Mouse (Mus musculus) lung, adult 2 months (tissue): Measurements from ENCODE around the gene Slc2a9. TPM values are rescaled to one million over a fixed set of nuclear protein-coding genes. Genes with fewer than 3 reads are reported as not detected.
A peak's percentile ranks its signal among the peaks of the same experiment; 100 is the strongest.
"Not testable (repeated sequence)": the region's sequence is repeated elsewhere in the genome, so short reads cannot be mapped to it uniquely, and the experiment has no call there.

Experiments
- DNase-seq: peaks from one replicate; pipeline ENCODE4 v3.0.0; 2022
- H3K4me1 ChIP-seq: fragments of 200-500 bp; 2 replicates; pipeline ENCODE4 v1.6.1; 2011; ENCODE audit warnings: low read length; ENCODE audit not compliant: control insufficient read depth, insufficient read depth
- H3K4me3 ChIP-seq: fragments of 200-500 bp; replicated peaks from 2 replicates; pipeline ENCODE3; 2011; ENCODE audit warnings: low read depth, mild to moderate bottlenecking, control low read depth, low read length; ENCODE audit errors: extremely low read depth
- CTCF ChIP-seq: fragments of 200-500 bp; IDR thresholded peaks from 2 replicates; pipeline ENCODE4 v1.5.1; 2011; ENCODE audit warnings: mild to moderate bottlenecking, low read length, control low read depth; ENCODE audit not compliant: insufficient read depth
- POLR2A ChIP-seq: fragments of 200-500 bp; IDR thresholded peaks from 2 replicates; pipeline ENCODE4 v1.6.1; 2011; ENCODE audit warnings: low read depth, mild to moderate bottlenecking, control low read depth, low read length, borderline replicate concordance; ENCODE audit errors: extremely low read depth
- WGBS: fragments of 180-500 bp; shearing (Covaris S2); methylation state at CpG from one replicate; pipeline ENCODE4 v1.1.7; 2018; 5-methylcytosine and 5-hydroxymethylcytosine counted together
- polyA plus RNA-seq: library from polyadenylated mRNA; depleted of rRNA; stranded (reverse); fragments of >200 nt; gene quantifications from 2 replicates; pipeline ENCODE4 v1.2.3, GENCODE M21; 2012

The Slc2a9 gene
- polyA plus RNA-seq, 1 experiment: 5.0 TPM

- no peak for DNase-seq
- Histone ChIP-seq H3K4me1 (no peaks in the 10 kb centered on the region), H3K4me3 (no peak overlapping the region)
- TF ChIP-seq CTCF: no peak
- TF ChIP-seq POLR2A: no peak
- 65% methylated on average over 20 of the region's 20 CpGs for WGBS
Observed at GRCm38 (mm10) chr5:38488673-38489615, 14.0 kb downstream of the Slc2a9 start.

GRCm38 (mm10) chr5:38488026-38488425 lies 14.9 kb downstream of the Slc2a9 start:
- no peak for TF ChIP-seq CTCF
- no peak for TF ChIP-seq POLR2A
- 47% methylated on average over 6 of the region's 6 CpGs for WGBS
- Histone ChIP-seq H3K4me3 (no peak overlapping the region), H3K4me1 (no peaks in the 10 kb centered on the region)
- DNase-seq: no peak

GRCm38 (mm10) chr5:38487247-38487646 lies 15.7 kb downstream of the Slc2a9 start:
- Histone ChIP-seq H3K4me3 (no peak overlapping the region), H3K4me1 (no peaks in the 10 kb centered on the region)
- DNase-seq: no peak
- no peak for TF ChIP-seq CTCF
- TF ChIP-seq POLR2A: no peak
- WGBS: 78% methylated on average over 4 of the region's 4 CpGs

GRCm38 (mm10) chr5:38485946-38486345 lies 17.0 kb downstream of the Slc2a9 start:
- Histone ChIP-seq H3K4me3 (no peak overlapping the region), H3K4me1 (no peaks in the 10 kb centered on the region)
- DNase-seq: no peak
- 77% methylated on average over 4 of the region's 4 CpGs for WGBS
- TF ChIP-seq CTCF (no peak), POLR2A (no peak)

DNA sequence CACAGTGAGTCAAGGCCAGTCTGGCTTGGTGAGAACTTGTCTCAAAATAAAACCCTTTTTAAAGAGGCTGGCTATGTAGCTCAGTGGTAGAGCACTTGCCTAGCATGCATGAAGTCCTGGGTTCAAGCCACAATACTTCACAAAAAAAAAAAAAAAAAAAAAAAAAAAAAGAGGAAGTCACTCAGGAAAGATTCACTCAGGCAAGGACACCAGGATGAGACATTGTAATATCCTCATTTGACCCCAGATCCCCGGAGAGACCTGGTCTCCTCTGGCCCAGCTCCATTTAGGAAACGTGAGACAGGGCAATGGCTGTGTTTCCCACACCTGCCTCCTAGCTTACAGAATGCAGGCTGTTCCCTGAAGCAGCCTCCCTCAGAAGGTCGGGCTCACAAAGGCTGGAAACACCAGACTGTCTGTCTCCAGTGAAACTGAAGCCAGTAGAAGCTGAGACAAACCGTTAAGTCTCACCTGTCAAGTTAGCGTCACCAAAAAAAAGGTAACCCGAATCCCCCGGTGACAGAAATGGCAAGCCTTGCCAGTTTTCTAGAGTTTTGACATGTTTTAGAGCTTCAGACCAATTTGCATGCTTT lies 19.3 kb downstream of the Slc2a9 start:
- Histone ChIP-seq H3K4me3 (no peak overlapping the region), H3K4me1 (peaks cover 3% of the 10 kb centered on the region; the same call in 1 of the 2 replicates)
- no peak for DNase-seq
- 55% methylated on average over 7 of the region's 7 CpGs for WGBS
- TF ChIP-seq POLR2A: no peak
- TF ChIP-seq CTCF: no peak

DNA sequence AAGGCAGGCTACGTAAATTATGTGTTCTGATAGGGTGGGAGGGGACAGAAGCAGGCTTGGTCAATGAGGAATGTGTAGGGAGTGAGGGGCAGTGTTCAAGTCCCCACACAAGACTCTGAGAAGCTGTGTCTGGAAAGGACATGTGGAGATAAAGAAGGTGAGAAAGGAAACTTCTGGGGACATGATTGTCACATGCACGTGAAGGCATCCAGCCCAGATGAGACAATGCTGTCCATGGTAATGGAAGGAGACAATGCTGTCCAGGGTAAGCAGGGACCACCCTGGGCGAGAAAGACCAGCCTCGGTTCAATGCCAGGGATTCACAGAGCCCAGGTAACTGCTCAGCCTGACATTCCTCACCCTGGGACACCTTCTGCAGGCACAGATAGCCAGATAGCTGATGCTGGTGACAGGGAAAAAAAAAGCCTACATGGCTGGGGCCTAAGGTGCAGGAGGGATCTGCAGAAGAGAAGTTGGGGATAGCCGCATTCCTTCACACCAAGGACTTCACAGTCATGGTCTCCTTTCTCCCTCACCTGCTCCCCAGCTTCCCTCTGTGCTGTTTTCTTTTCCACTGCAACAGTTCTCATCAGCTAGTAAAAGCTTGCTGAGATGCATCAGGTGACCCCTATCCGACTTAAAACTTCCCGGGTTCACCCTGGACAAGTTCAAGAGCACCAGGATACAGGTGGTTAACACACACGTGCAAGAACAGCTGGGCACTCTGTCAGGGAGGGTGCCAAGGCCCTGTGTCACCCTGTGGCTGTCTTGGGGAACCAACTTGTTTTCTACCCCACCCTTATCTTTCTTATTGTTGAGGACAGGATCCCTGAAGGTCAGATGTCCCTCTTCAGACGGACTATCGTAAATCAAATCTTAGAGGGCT lies 21.9 kb downstream of the Slc2a9 start:
- WGBS: 77% methylated on average over 10 of the region's 10 CpGs

DNA sequence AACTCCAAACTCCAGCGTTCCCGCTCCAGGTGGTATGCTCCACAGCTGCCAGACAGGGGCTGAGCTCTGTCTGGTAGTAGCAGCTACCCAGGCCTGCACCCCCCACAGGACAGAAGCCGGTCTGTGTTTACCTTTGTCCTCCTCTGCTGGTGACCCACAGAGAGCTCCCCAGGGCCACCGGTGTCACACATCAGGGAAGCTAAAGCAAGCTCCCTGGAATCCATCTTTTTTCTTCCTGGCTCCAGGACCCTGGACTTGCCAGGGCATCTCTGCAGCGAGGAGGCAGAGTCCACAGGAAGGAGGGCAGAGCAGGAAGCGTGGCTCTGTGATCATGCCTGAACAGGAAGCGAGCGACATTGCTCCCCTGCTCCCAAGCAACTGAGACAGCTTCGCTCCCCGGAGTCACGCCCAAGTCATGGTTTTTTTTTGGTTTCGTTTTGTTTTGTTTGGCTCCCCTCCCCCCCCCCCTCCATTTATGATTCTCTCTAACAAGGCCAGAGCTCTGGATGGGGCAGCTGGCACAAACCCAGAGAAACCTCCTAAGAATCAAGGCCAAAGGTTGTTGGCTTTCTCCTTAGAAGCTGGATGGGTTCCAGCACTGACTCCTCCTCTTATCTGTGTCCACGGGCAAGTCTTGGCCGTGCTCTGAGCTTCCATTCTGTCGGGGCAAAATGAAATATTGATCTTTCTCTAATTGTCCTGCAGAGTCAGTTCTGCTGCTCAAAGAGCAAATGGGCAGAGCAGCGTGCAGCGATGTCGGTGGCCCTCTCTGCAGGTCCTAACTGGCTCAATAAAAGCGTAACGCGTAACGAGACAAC lies 22.8 kb downstream of the Slc2a9 start:
- WGBS: 14% methylated on average over 22 of the region's 22 CpGs
- TF ChIP-seq CTCF (no peak), POLR2A (peak; percentile 47; the same call in 1 of the 2 replicates)
- H3K4me3 ChIP-seq: peak overlapping the region; percentile 53
- H3K4me1 ChIP-seq: peaks cover 3% of the 10 kb centered on the region; the same call in 1 of the 2 replicates
- DNase-seq: peak; percentile 41

More for the DNA sequence above, 21.9 kb downstream of the Slc2a9 start:
- H3K4me1 ChIP-seq: peaks cover 3% of the 10 kb centered on the region; the same call in 1 of the 2 replicates
- no peak for DNase-seq
- H3K4me3 ChIP-seq: peak overlapping the region; percentile 37
- no peak for TF ChIP-seq POLR2A
- TF ChIP-seq CTCF: no peak

DNA sequence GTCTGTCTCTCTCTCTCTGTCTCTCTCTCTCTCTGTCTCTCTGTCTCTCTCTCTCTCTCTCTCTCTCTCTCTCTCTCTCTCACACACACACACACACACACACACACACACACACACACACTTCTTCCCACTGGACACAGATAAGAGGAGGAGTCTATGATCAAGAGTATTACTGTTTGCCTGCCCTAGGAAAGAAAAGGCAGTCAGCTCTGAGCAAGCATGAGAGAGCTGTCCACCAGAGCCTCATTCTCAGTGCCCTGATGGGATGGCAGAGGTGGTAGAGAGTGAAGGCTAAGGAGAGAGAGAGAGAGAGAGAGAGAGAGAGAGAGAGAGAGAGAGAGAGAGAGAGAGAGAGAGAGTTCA lies 23.4 kb downstream of the Slc2a9 start:
- not testable (repeated sequence) for H3K4me1 ChIP-seq, DNase-seq
- H3K4me3 ChIP-seq: peak overlapping the region; percentile 53
